Mouse (Mus musculus) hindbrain, postnatal 0 days (tissue): ENCODE measurements around the gene Ugt1a10. TPM values are rescaled to one million over a fixed set of nuclear protein-coding genes. Genes with fewer than 3 reads are reported as not detected.

Experiments
- ATAC-seq: fragments of 200-750 bp; cut with Nextera tagmentation; 2 replicates; pipeline ENCODE4 v1.8.0; 2017; ENCODE audit warnings: mild to moderate bottlenecking, moderate TSS enrichment, moderate library complexity
- DNase-seq: peaks from one replicate; pipeline ENCODE4 v3.0.0-alpha.2; 2015; ENCODE audit warnings: low spot score
- H3K27ac ChIP-seq: fragments of 300-500 bp; sonication (generic); 2 replicates; pipeline ENCODE4 v1.5.1; 2014; ENCODE audit warnings: mild to moderate bottlenecking
- H3K27me3 ChIP-seq: fragments of 300-500 bp; sonication (generic); 2 replicates; pipeline ENCODE4 v1.6.1; 2014; ENCODE audit warnings: low read length, mixed read lengths; ENCODE audit not compliant: insufficient read depth
- H3K36me3 ChIP-seq: fragments of 300-500 bp; sonication (generic); 2 replicates; pipeline ENCODE4 v1.6.1; 2014; ENCODE audit warnings: low read length, mixed read lengths; ENCODE audit not compliant: insufficient read depth
- H3K4me1 ChIP-seq: fragments of 300-500 bp; sonication (generic); 2 replicates; pipeline ENCODE4 v1.6.1; 2014; ENCODE audit warnings: antibody characterized with exemption, low read length, mixed read lengths; ENCODE audit not compliant: insufficient read depth
- H3K4me2 ChIP-seq: fragments of 300-500 bp; sonication (generic); 2 replicates; pipeline ENCODE4 v1.6.1; 2014; ENCODE audit warnings: low read depth, mild to moderate bottlenecking, low read length, moderate library complexity, mixed read lengths
- H3K4me3 ChIP-seq: fragments of 300-500 bp; sonication (generic); 2 replicates; pipeline ENCODE4 v1.5.1; 2014; ENCODE audit warnings: low read length
- H3K9ac ChIP-seq: fragments of 300-500 bp; sonication (generic); replicated peaks from 2 replicates; pipeline ENCODE4 v1.6.1; 2014; ENCODE audit warnings: mild to moderate bottlenecking, low read length, moderate library complexity, mixed read lengths
- H3K9me3 ChIP-seq: fragments of 300-500 bp; sonication (generic); 2 replicates; pipeline ENCODE4 v1.6.1; 2016; ENCODE audit warnings: low read length, mixed read lengths
- CTCF ChIP-seq: IDR thresholded peaks from 2 replicates; pipeline ENCODE4 v1.5.1; 2016; ENCODE audit warnings: antibody characterized with exemption, control low read depth, low read depth
- WGBS: fragments of 180-500 bp; shearing (Covaris S2); extraction: QIAGEN DNeasy Blood & Tissue Kit; methylation state at CpG from one replicate; pipeline ENCODE4 v1.1.7; 2014; 5-methylcytosine and 5-hydroxymethylcytosine counted together
- microRNA-seq, 2 experiments: library from miRNA; unstranded; fragments of <30 nt; microRNA quantifications; one replicate each; pipeline ENCODE4; 2016
- polyA plus RNA-seq: library from polyadenylated mRNA; unstranded; fragments of >200 nt; fragmentation: Nextera tagmentation; extraction: Ambion mirVana; gene quantifications from 2 replicates; pipeline ENCODE4 v1.2.1, GENCODE M21; 2015
- total RNA-seq: library from RNA; depleted of rRNA; stranded (reverse); fragments of >200 nt; gene quantifications from 2 replicates; pipeline ENCODE4 v1.2.3, GENCODE M21; 2014; rRNA removed

Gene Ugt1a10
- total and polyA plus RNA-seq, 2 experiments from 2014 or later: not detected

GRCm38 (mm10) chr1:88264869-88265240 is 209.7 kb downstream of the Ugt1a10 start:
- H3K9me3 ChIP-seq: no peaks in the 10 kb centered on the region
- H3K36me3 ChIP-seq: peaks cover 92% of the 10 kb centered on the region
- 75% methylated on average over 4 of the region's 4 CpGs for WGBS
- no peak overlapping the region for H3K4me2 ChIP-seq
- H3K27me3 ChIP-seq: no peaks in the 10 kb centered on the region
- ATAC-seq: no peak
- no peak for DNase-seq
- no peak overlapping the region for H3K4me3 ChIP-seq
- TF ChIP-seq CTCF: no peak
- no peaks in the 10 kb centered on the region for H3K4me1 ChIP-seq
- H3K9ac ChIP-seq: no peak overlapping the region
- H3K27ac ChIP-seq: no peak overlapping the region

- no peaks in the 10 kb centered on the region for H3K9me3 ChIP-seq
- no peaks in the 10 kb centered on the region for H3K27me3 ChIP-seq
- H3K4me2 ChIP-seq: no peak overlapping the region
- no peaks in the 10 kb centered on the region for H3K4me1 ChIP-seq
- ATAC-seq (no peak), DNase-seq (no peak)
- H3K4me3 ChIP-seq: no peak overlapping the region
- H3K9ac ChIP-seq: no peak overlapping the region
- H3K36me3 ChIP-seq: peaks cover 87% of the 10 kb centered on the region
- no peak overlapping the region for H3K27ac ChIP-seq
- no peak for TF ChIP-seq CTCF
- 89% methylated on average over 13 of the region's 13 CpGs for WGBS
Measured at GRCm38 (mm10) chr1:88266123-88266522, 210.9 kb downstream of the Ugt1a10 start.

- H3K27ac ChIP-seq: no peak overlapping the region
- peaks cover 76% of the 10 kb centered on the region for H3K36me3 ChIP-seq
- H3K4me3 ChIP-seq: no peak overlapping the region
- no peak for DNase-seq
- no peaks in the 10 kb centered on the region for H3K27me3 ChIP-seq
- no peaks in the 10 kb centered on the region for H3K9me3 ChIP-seq
- no peak for TF ChIP-seq CTCF
- ATAC-seq: no peak
- no peaks in the 10 kb centered on the region for H3K4me1 ChIP-seq
- WGBS: 94% methylated on average over 6 of the region's 6 CpGs
- H3K4me2 ChIP-seq: no peak overlapping the region
- no peak overlapping the region for H3K9ac ChIP-seq
Measured at GRCm38 (mm10) chr1:88267489-88267888, 212.3 kb downstream of the Ugt1a10 start.

- ATAC-seq (no peak), DNase-seq (no peak)
- H3K27ac ChIP-seq: no peak overlapping the region
Measured at GRCm38 (mm10) chr1:88268070-88268469, 212.9 kb downstream of the Ugt1a10 start.

More at GRCm38 (mm10) chr1:88268070-88268469, 212.9 kb downstream of the Ugt1a10 start:
- H3K36me3 ChIP-seq: peaks cover 76% of the 10 kb centered on the region
- no peak for TF ChIP-seq CTCF
- no peaks in the 10 kb centered on the region for H3K4me1 ChIP-seq
- H3K4me3 ChIP-seq: no peak overlapping the region
- no peaks in the 10 kb centered on the region for H3K9me3 ChIP-seq
- H3K27me3 ChIP-seq: no peaks in the 10 kb centered on the region
- H3K4me2 ChIP-seq: no peak overlapping the region
- no peak overlapping the region for H3K9ac ChIP-seq
- WGBS: 85% methylated on average over 6 of the region's 6 CpGs

Small RNA genes lying within 50 kb of the gene (microRNA-seq; reads per million reads assigned to microRNA genes)
- 0 reads per million in 2 experiments for gene Gm25198

Other genes starting within 250 kb of the Ugt1a10 start
- 71.0 and 78.0 TPM in 2 replicates for gene Dgkd, start 202.1 kb upstream of the Ugt1a10 start, total RNA-seq
- 33.5 and 36.1 TPM in 2 replicates for gene Dgkd, start 202.1 kb upstream of the Ugt1a10 start, polyA plus RNA-seq
- gene Usp40, start 46.8 kb upstream of the Ugt1a10 start, total RNA-seq: 12.0 and 18.2 TPM in 2 replicates
- gene Usp40, start 46.8 kb upstream of the Ugt1a10 start, polyA plus RNA-seq: 9.2 and 11.5 TPM in 2 replicates
- not detected in 2 replicates for gene Ugt1a9, start 15.4 kb downstream of the Ugt1a10 start, total RNA-seq
- not detected in 2 replicates for gene Ugt1a9, start 15.4 kb downstream of the Ugt1a10 start, polyA plus RNA-seq
- gene Ugt1a8, start 32.4 kb downstream of the Ugt1a10 start, total RNA-seq: not detected in 2 replicates
- gene Ugt1a8, start 32.4 kb downstream of the Ugt1a10 start, polyA plus RNA-seq: not detected in 2 replicates
- 1.0 and 1.3 TPM in 2 replicates for gene Ugt1a7c, start 39.7 kb downstream of the Ugt1a10 start, total RNA-seq
- 1.3 and 2.1 TPM in 2 replicates for gene Ugt1a7c, start 39.7 kb downstream of the Ugt1a10 start, polyA plus RNA-seq
- 0.32 and 3.0 TPM in 2 replicates for gene Ugt1a6b, start 47.9 kb downstream of the Ugt1a10 start, total RNA-seq
- gene Ugt1a6b, start 47.9 kb downstream of the Ugt1a10 start, polyA plus RNA-seq: 3.4 and 3.8 TPM in 2 replicates
- gene Ugt1a6a, start 79.4 kb downstream of the Ugt1a10 start, total RNA-seq: 5.0 and 5.5 TPM in 2 replicates
- gene Ugt1a6a, start 79.4 kb downstream of the Ugt1a10 start, polyA plus RNA-seq: 6.3 and 7.6 TPM in 2 replicates
- gene Ugt1a5, start 110.6 kb downstream of the Ugt1a10 start, total RNA-seq: 0.26 TPM in 1 of 2 replicates, not detected in the other
- gene Ugt1a5, start 110.6 kb downstream of the Ugt1a10 start, polyA plus RNA-seq: not detected in 2 replicates
- gene Ugt1a2, start 145.2 kb downstream of the Ugt1a10 start, total RNA-seq: not detected in 2 replicates
- not detected in 2 replicates for gene Ugt1a2, start 145.2 kb downstream of the Ugt1a10 start, polyA plus RNA-seq
- 4.7 and 7.5 TPM in 2 replicates for gene Dnajb3, start 150.4 kb downstream of the Ugt1a10 start, total RNA-seq
- gene Dnajb3, start 150.4 kb downstream of the Ugt1a10 start, polyA plus RNA-seq: 8.6 and 11.7 TPM in 2 replicates
- 0.42 TPM in 1 of 2 replicates, not detected in the other for gene Ugt1a1, start 156.6 kb downstream of the Ugt1a10 start, total RNA-seq
- 0.09 TPM in 1 of 2 replicates, not detected in the other for gene Ugt1a1, start 156.6 kb downstream of the Ugt1a10 start, polyA plus RNA-seq
- gene Mroh2a, start 171.6 kb downstream of the Ugt1a10 start, total RNA-seq: 0.16 TPM in 1 of 2 replicates, not detected in the other
- gene Mroh2a, start 171.6 kb downstream of the Ugt1a10 start, polyA plus RNA-seq: 0.23 and 0.55 TPM in 2 replicates
- gene Hjurp, start 222.2 kb downstream of the Ugt1a10 start, total RNA-seq: 82.8 and 86.3 TPM in 2 replicates
- 47.2 and 47.7 TPM in 2 replicates for gene Hjurp, start 222.2 kb downstream of the Ugt1a10 start, polyA plus RNA-seq
- gene Trpm8, start 222.3 kb downstream of the Ugt1a10 start, total RNA-seq: 0.05 and 0.14 TPM in 2 replicates
- gene Trpm8, start 222.3 kb downstream of the Ugt1a10 start, polyA plus RNA-seq: 0.11 and 0.15 TPM in 2 replicates